Mouse (Mus musculus) spleen, postnatal 0 days (tissue): Measurements from ENCODE around the gene Gfer. TPM values are rescaled to one million over a fixed set of nuclear protein-coding genes. Genes with fewer than 3 reads are reported as not detected.

Experiments used
- polyA plus RNA-seq: library from polyadenylated mRNA; unstranded; fragments of >200 nt; fragmentation: Nextera tagmentation; extraction: Ambion mirVana; gene quantifications from 2 replicates; pipeline ENCODE4 v1.2.1, GENCODE M21; 2015

Gfer gene
- 31.0 and 32.6 TPM in 2 replicates for polyA plus RNA-seq

GRCm38 (mm10) chr17:24696011-24696697 lies at the start of gene Gfer, which contains the start of gene Noxo1:
Gene Gfer (minus strand): TSS chr17:24696156.
Gene Noxo1 (plus strand): TSS chr17:24696234.

GRCm38 (mm10) chr17:24736330-24737051 lies 40.5 kb upstream of the Gfer start, which contains the start of gene Msrb1:
Gene Msrb1 (plus strand): TSS chr17:24736642.

GRCm38 (mm10) chr17:24727618-24728017 lies 31.7 kb upstream of the Gfer start, which contains the start of gene Rpl3l:
Gene Rpl3l (plus strand): TSS chr17:24727820.

GRCm38 (mm10) chr17:24724184-24724583 lies 28.2 kb upstream of the Gfer start, which contains the start of gene Ndufb10:
Gene Ndufb10 (minus strand): TSS chr17:24724478.

GRCm38 (mm10) chr17:24717943-24718342 lies 22.0 kb upstream of the Gfer start, which contains the start of the genes Rnf151 and Rps2:
Gene Rnf151 (minus strand): TSS chr17:24718063.
Gene Rps2 (plus strand): TSS chr17:24718116.

GRCm38 (mm10) chr17:24706982-24707800 lies 11.2 kb upstream of the Gfer start, which contains the start of gene Tbl3:
Gene Tbl3 (minus strand): TSS chr17:24707660.

GRCm38 (mm10) chr17:24689251-24690081 lies 6.5 kb downstream of the Gfer start, which contains the start of gene Syngr3:
Gene Syngr3 (minus strand): TSS chr17:24689955.

GRCm38 (mm10) chr17:24669545-24670245 lies 26.3 kb downstream of the Gfer start, which contains the start of gene Zfp598:
Gene Zfp598 (plus strand): TSS chr17:24669687.

GRCm38 (mm10) chr17:24658017-24658758 lies 37.8 kb downstream of the Gfer start, which contains the start of gene Npw:
Gene Npw (minus strand): TSS chr17:24658457.

GRCm38 (mm10) chr17:24650070-24650616 lies 45.8 kb downstream of the Gfer start, which contains the start of gene Slc9a3r2:
Gene Slc9a3r2 (minus strand): TSS chr17:24650327.

Other genes with a start within 250 kb of the Gfer start
- gene E4f1, start 225.8 kb downstream of the Gfer start, polyA plus RNA-seq, result 17.4 and 20.1 TPM in 2 replicates
- 74.7 and 81.1 TPM in 2 replicates for gene Pgp, start 225.8 kb downstream of the Gfer start, polyA plus RNA-seq
- gene Bricd5, start 222.3 kb downstream of the Gfer start, polyA plus RNA-seq, result not detected in 2 replicates
- gene Mlst8, start 217.1 kb downstream of the Gfer start, polyA plus RNA-seq, result 14.6 and 17.9 TPM in 2 replicates
- 0.38 and 0.40 TPM in 2 replicates for gene Caskin1, start 207.6 kb downstream of the Gfer start, polyA plus RNA-seq
- 41.7 and 45.4 TPM in 2 replicates for gene Traf7, start 168.2 kb downstream of the Gfer start, polyA plus RNA-seq
- gene Rab26, start 161.9 kb downstream of the Gfer start, polyA plus RNA-seq, result 1.5 and 2.3 TPM in 2 replicates
- 4.8 and 12.3 TPM in 2 replicates for gene Pkd1, start 146.3 kb downstream of the Gfer start, polyA plus RNA-seq
- gene Tsc2, start 63.5 kb downstream of the Gfer start, polyA plus RNA-seq, result 33.4 and 33.5 TPM in 2 replicates
- 6.9 and 8.2 TPM in 2 replicates for gene Nthl1, start 63.5 kb downstream of the Gfer start, polyA plus RNA-seq
- gene Slc9a3r2, start 45.8 kb downstream of the Gfer start, polyA plus RNA-seq, result 32.8 and 46.2 TPM in 2 replicates
- gene Npw, start 37.7 kb downstream of the Gfer start, polyA plus RNA-seq, result 0.44 and 0.54 TPM in 2 replicates
- 9.6 and 9.9 TPM in 2 replicates for gene Zfp598, start 26.5 kb downstream of the Gfer start, polyA plus RNA-seq
- gene Syngr3, start 6.2 kb downstream of the Gfer start, polyA plus RNA-seq, result 0.06 and 0.11 TPM in 2 replicates
- 0.81 and 1.3 TPM in 2 replicates for gene Noxo1, start 78 bp upstream of the Gfer start, polyA plus RNA-seq
- gene Tbl3, start 11.5 kb upstream of the Gfer start, polyA plus RNA-seq, result 35.3 and 37.9 TPM in 2 replicates
- gene Rnf151, start 21.9 kb upstream of the Gfer start, polyA plus RNA-seq, result not detected in 2 replicates
- gene Rps2, start 22.0 kb upstream of the Gfer start, polyA plus RNA-seq, result 1,569 and 1,600 TPM in 2 replicates
- 212 and 230 TPM in 2 replicates for gene Ndufb10, start 28.3 kb upstream of the Gfer start, polyA plus RNA-seq
- 1.1 and 1.3 TPM in 2 replicates for gene Rpl3l, start 31.7 kb upstream of the Gfer start, polyA plus RNA-seq
- gene Msrb1, start 40.5 kb upstream of the Gfer start, polyA plus RNA-seq, result 103 and 110 TPM in 2 replicates
- gene Hs3st6, start 56.8 kb upstream of the Gfer start, polyA plus RNA-seq, result not detected in 2 replicates
- 0.32 and 0.78 TPM in 2 replicates for gene Meiob, start 108.1 kb upstream of the Gfer start, polyA plus RNA-seq
- 168 and 186 TPM in 2 replicates for gene Hagh, start 144.0 kb upstream of the Gfer start, polyA plus RNA-seq
- 54.4 and 61.1 TPM in 2 replicates for gene Fahd1, start 154.2 kb upstream of the Gfer start, polyA plus RNA-seq
- gene Igfals, start 169.8 kb upstream of the Gfer start, polyA plus RNA-seq, result 0.08 and 0.21 TPM in 2 replicates
- 73.8 and 78.0 TPM in 2 replicates for gene Nubp2, start 190.2 kb upstream of the Gfer start, polyA plus RNA-seq
- gene Spsb3, start 190.5 kb upstream of the Gfer start, polyA plus RNA-seq, result 51.9 and 55.4 TPM in 2 replicates
- 11.8 and 12.7 TPM in 2 replicates for gene Eme2, start 198.9 kb upstream of the Gfer start, polyA plus RNA-seq
- gene Mrps34, start 199.0 kb upstream of the Gfer start, polyA plus RNA-seq, result 71.0 and 73.0 TPM in 2 replicates
- 66.5 and 77.6 TPM in 2 replicates for gene Nme3, start 200.3 kb upstream of the Gfer start, polyA plus RNA-seq
- gene Mapk8ip3, start 240.8 kb upstream of the Gfer start, polyA plus RNA-seq, result 12.6 and 13.3 TPM in 2 replicates